Mouse (Mus musculus): ENCODE measurements around the gene B3galt1. TPM values are rescaled to one million over a fixed set of nuclear protein-coding genes. Genes with fewer than 3 reads are reported as not detected.

The B3galt1 gene
- polyA plus RNA-seq, 1 experiment = 0.56 TPM

- no peak overlapping the region for H3K4me2 ChIP-seq (ENCODE audit: low read depth)
- H3ac ChIP-seq (ENCODE audit: control insufficient read depth, insufficient read length) = no peak overlapping the region
- no peaks in the 10 kb centered on the region for H3K27me3 ChIP-seq (ENCODE audit: control insufficient read depth, insufficient read depth, insufficient read length)
- H3K79me2 ChIP-seq (ENCODE audit: control insufficient read depth, insufficient read depth) = no peaks in the 10 kb centered on the region
- no peak for TF ChIP-seq REST (IDR thresholded peaks at IDR 0.05; ENCODE audit: insufficient read depth, insufficient read length)
- no peak for TF ChIP-seq MYOD1 (IDR thresholded peaks at IDR 0.05; ENCODE audit: control insufficient read depth in 1 of 3, insufficient read length in 2 of 3, low read depth in 2 of 3)
- no peak for TF ChIP-seq USF1 (IDR thresholded peaks at IDR 0.05; ENCODE audit: low read depth)
- TF ChIP-seq CEBPB (IDR thresholded peaks at IDR 0.05; ENCODE audit: insufficient read depth, poor library complexity, severe bottlenecking) = no peak
- H3K36me3 ChIP-seq (ENCODE audit: control insufficient read depth, insufficient read depth) = no peaks in the 10 kb centered on the region
- H3K4me3 ChIP-seq = no peak overlapping the region
These were observed 475.1 kb downstream of the B3galt1 start for GRCm38 (mm10) chr2:68040752-68041151.

GRCm38 (mm10) chr2:68052481-68052880 is 486.8 kb downstream of the B3galt1 start:
- no peak overlapping the region for H3K4me3 ChIP-seq
- no peak overlapping the region for H3ac ChIP-seq (ENCODE audit: control insufficient read depth, insufficient read length)

GRCm38 (mm10) chr2:68053243-68053642 is 487.6 kb downstream of the B3galt1 start:
- Histone ChIP-seq H3K27me3 (ENCODE audit: control insufficient read depth, insufficient read depth, insufficient read length) (no peaks in the 10 kb centered on the region), H3K36me3 (ENCODE audit: control insufficient read depth, insufficient read depth) (no peaks in the 10 kb centered on the region), H3K79me2 (ENCODE audit: control insufficient read depth, insufficient read depth) (no peaks in the 10 kb centered on the region), H3K4me3 (no peak overlapping the region), H3K4me2 (ENCODE audit: low read depth) (no peak overlapping the region), H3ac (ENCODE audit: control insufficient read depth, insufficient read length) (no peak overlapping the region)
- TF ChIP-seq E2F4 (IDR thresholded peaks at IDR 0.05; ENCODE audit: insufficient read depth) = no peak
- no peak for TF ChIP-seq POLR2AphosphoS2 (IDR thresholded peaks at IDR 0.05; ENCODE audit: insufficient read length, low read depth)
- TF ChIP-seq USF1 (IDR thresholded peaks at IDR 0.05; ENCODE audit: low read depth) = no peak
- no peak for TF ChIP-seq REST (IDR thresholded peaks at IDR 0.05; ENCODE audit: insufficient read depth, insufficient read length)
- TF ChIP-seq MAX (IDR thresholded peaks at IDR 0.05; ENCODE audit: low read depth) = no peak
- TF ChIP-seq MYOD1 (IDR thresholded peaks at IDR 0.05; ENCODE audit: control insufficient read depth in 1 of 3, insufficient read length in 2 of 3, low read depth in 2 of 3) = no peak
- TF ChIP-seq TCF3 (IDR thresholded peaks at IDR 0.05; ENCODE audit: insufficient read length, low read depth) = no peak
- TF ChIP-seq TCF12 (IDR thresholded peaks at IDR 0.05; ENCODE audit: insufficient read depth, poor library complexity, severe bottlenecking) = no peak
- TF ChIP-seq CEBPB (IDR thresholded peaks at IDR 0.05; ENCODE audit: insufficient read depth, poor library complexity, severe bottlenecking) = no peak
- TF ChIP-seq MYOG (IDR thresholded peaks at IDR 0.05; ENCODE audit: control insufficient read depth in 1 of 3, insufficient read depth in 1 of 3, insufficient read length in 2 of 3, low read depth in 2 of 3) = no peak
- no peak for TF ChIP-seq SRF (IDR thresholded peaks at IDR 0.05; ENCODE audit: control insufficient read depth, insufficient read length, low read depth)
- TF ChIP-seq POLR2A (IDR thresholded peaks at IDR 0.05; ENCODE audit: insufficient read length, low read depth) = no peak

More at GRCm38 (mm10) chr2:68052481-68052880, 486.8 kb downstream of the B3galt1 start:
- H3K4me2 ChIP-seq (ENCODE audit: low read depth) = no peak overlapping the region
- TF ChIP-seq CEBPB (IDR thresholded peaks at IDR 0.05; ENCODE audit: insufficient read depth, poor library complexity, severe bottlenecking) = no peak
- no peak for TF ChIP-seq USF1 (IDR thresholded peaks at IDR 0.05; ENCODE audit: low read depth)
- TF ChIP-seq MYOG (IDR thresholded peaks at IDR 0.05; ENCODE audit: control insufficient read depth in 1 of 3, insufficient read depth in 1 of 3, insufficient read length in 2 of 3, low read depth in 2 of 3) = no peak
- TF ChIP-seq SRF (IDR thresholded peaks at IDR 0.05; ENCODE audit: control insufficient read depth, insufficient read length, low read depth) = no peak
- no peak for TF ChIP-seq TCF3 (IDR thresholded peaks at IDR 0.05; ENCODE audit: insufficient read length, low read depth)
- H3K36me3 ChIP-seq (ENCODE audit: control insufficient read depth, insufficient read depth) = no peaks in the 10 kb centered on the region
- no peaks in the 10 kb centered on the region for H3K79me2 ChIP-seq (ENCODE audit: control insufficient read depth, insufficient read depth)
- no peaks in the 10 kb centered on the region for H3K27me3 ChIP-seq (ENCODE audit: control insufficient read depth, insufficient read depth, insufficient read length)

GRCm38 (mm10) chr2:68061341-68061740 is 495.7 kb downstream of the B3galt1 start:
- Histone ChIP-seq H3ac (ENCODE audit: control insufficient read depth, insufficient read length) (no peak overlapping the region), H3K27me3 (ENCODE audit: control insufficient read depth, insufficient read depth, insufficient read length) (no peaks in the 10 kb centered on the region), H3K4me2 (ENCODE audit: low read depth) (no peak overlapping the region), H3K79me2 (ENCODE audit: control insufficient read depth, insufficient read depth) (no peaks in the 10 kb centered on the region), H3K36me3 (ENCODE audit: control insufficient read depth, insufficient read depth) (no peaks in the 10 kb centered on the region), H3K4me3 (no peak overlapping the region)
- TF ChIP-seq POLR2A (IDR thresholded peaks at IDR 0.05; ENCODE audit: insufficient read length, low read depth) = no peak
- no peak for TF ChIP-seq MYOG (IDR thresholded peaks at IDR 0.05; ENCODE audit: control insufficient read depth in 1 of 3, insufficient read depth in 1 of 3, insufficient read length in 2 of 3, low read depth in 2 of 3)
- TF ChIP-seq TCF12 (IDR thresholded peaks at IDR 0.05; ENCODE audit: insufficient read depth, poor library complexity, severe bottlenecking) = no peak
- TF ChIP-seq POLR2AphosphoS2 (IDR thresholded peaks at IDR 0.05; ENCODE audit: insufficient read length, low read depth) = no peak
- TF ChIP-seq SRF (IDR thresholded peaks at IDR 0.05; ENCODE audit: control insufficient read depth, insufficient read length, low read depth) = no peak
- no peak for TF ChIP-seq MAX (IDR thresholded peaks at IDR 0.05; ENCODE audit: low read depth)
- TF ChIP-seq TCF3 (IDR thresholded peaks at IDR 0.05; ENCODE audit: insufficient read length, low read depth) = no peak
- no peak for TF ChIP-seq E2F4 (IDR thresholded peaks at IDR 0.05; ENCODE audit: insufficient read depth)
- no peak for TF ChIP-seq MYOD1 (IDR thresholded peaks at IDR 0.05; ENCODE audit: control insufficient read depth in 1 of 3, insufficient read length in 2 of 3, low read depth in 2 of 3)
- no peak for TF ChIP-seq USF1 (IDR thresholded peaks at IDR 0.05; ENCODE audit: low read depth)
- TF ChIP-seq REST (IDR thresholded peaks at IDR 0.05; ENCODE audit: insufficient read depth, insufficient read length) = no peak
- no peak for TF ChIP-seq CEBPB (IDR thresholded peaks at IDR 0.05; ENCODE audit: insufficient read depth, poor library complexity, severe bottlenecking)
